Mouse (Mus musculus) C2C12 (cell line): ENCODE measurements around the gene Ccdc73.

Source experiments
- CTCF ChIP-seq: IDR thresholded peaks from one replicate; pipeline ENCODE4 v1.5.1; 2011; ENCODE audit not compliant: control insufficient read depth, insufficient read depth, insufficient read length
- FOSL1 ChIP-seq: IDR thresholded peaks from one replicate; pipeline ENCODE4 v1.8.0; 2011; ENCODE audit warnings: mild to moderate bottlenecking, low read length; ENCODE audit not compliant: poor library complexity, insufficient read depth, severe bottlenecking
- MAX ChIP-seq: IDR thresholded peaks from one replicate; pipeline ENCODE4 v1.6.1; 2011; ENCODE audit warnings: mild to moderate bottlenecking, control low read depth
- MYOD1 ChIP-seq: IDR thresholded peaks from one replicate; pipeline ENCODE4 v1.6.1; 2011; ENCODE audit warnings: low read depth; ENCODE audit not compliant: control insufficient read depth, insufficient read length
- MYOG ChIP-seq: IDR thresholded peaks from one replicate; pipeline ENCODE4 v1.6.1; 2011; ENCODE audit not compliant: control insufficient read depth, insufficient read length; ENCODE audit errors: extremely low read depth
- USF1 ChIP-seq: IDR thresholded peaks from one replicate; pipeline ENCODE4 v1.6.1; 2011; ENCODE audit warnings: low read depth, mild to moderate bottlenecking, control low read depth, moderate library complexity

GRCm38 (mm10) chr2:104840974-104841373 lies 26.6 kb upstream of the Ccdc73 start:
- no peak for TF ChIP-seq CTCF
- no peak for TF ChIP-seq MYOD1
- TF ChIP-seq USF1, result no peak
- TF ChIP-seq FOSL1, result no peak
- no peak for TF ChIP-seq MAX
- TF ChIP-seq MYOG, result no peak
